Mouse (Mus musculus) limb, embryonic 15.5 days (tissue): ENCODE measurements around the gene Kiz. TPM values are rescaled to one million over a fixed set of nuclear protein-coding genes. Genes with fewer than 3 reads are reported as not detected.

Experiments
- ATAC-seq: fragments of 200-750 bp; cut with Nextera tagmentation; 2 replicates; pipeline ENCODE4 v1.8.0; 2017; ENCODE audit warnings: low read depth, moderate TSS enrichment; ENCODE audit not compliant: insufficient number of reproducible peaks, low FRiP score, low TSS enrichment
- H3K27ac ChIP-seq: fragments of 300-500 bp; sonication (generic); 2 replicates; pipeline ENCODE4 v1.5.1; 2015; ENCODE audit warnings: moderate library complexity, mild to moderate bottlenecking, inconsistent platforms
- H3K27me3 ChIP-seq: fragments of 300-500 bp; sonication (generic); 2 replicates; pipeline ENCODE4 v1.6.1; 2015; ENCODE audit warnings: inconsistent platforms
- H3K36me3 ChIP-seq: fragments of 300-500 bp; sonication (generic); 2 replicates; pipeline ENCODE4 v1.6.1; 2015; ENCODE audit warnings: inconsistent platforms
- H3K4me1 ChIP-seq: fragments of 300-500 bp; sonication (generic); 2 replicates; pipeline ENCODE4 v1.6.1; 2015; ENCODE audit warnings: inconsistent platforms
- H3K4me2 ChIP-seq: fragments of 300-500 bp; sonication (generic); 2 replicates; pipeline ENCODE4 v1.6.1; 2015; ENCODE audit warnings: mild to moderate bottlenecking, inconsistent platforms
- H3K4me3 ChIP-seq: fragments of 300-500 bp; sonication (generic); 2 replicates; pipeline ENCODE4 v1.5.1; 2015; ENCODE audit warnings: mild to moderate bottlenecking, inconsistent platforms
- H3K9ac ChIP-seq: fragments of 300-500 bp; sonication (generic); 2 replicates; pipeline ENCODE4 v1.6.1; 2015; ENCODE audit warnings: inconsistent platforms
- H3K9me3 ChIP-seq: fragments of 300-500 bp; sonication (generic); 2 replicates; pipeline ENCODE4 v1.6.1; 2016; ENCODE audit warnings: inconsistent platforms
- WGBS: fragments of 180-500 bp; shearing (Covaris S2); methylation state at CpG from one replicate; pipeline ENCODE4 v1.1.7; 2015; 5-methylcytosine and 5-hydroxymethylcytosine counted together
- polyA plus RNA-seq: library from polyadenylated mRNA; unstranded; fragments of >200 nt; fragmentation: Nextera tagmentation; extraction: Ambion mirVana; gene quantifications from 2 replicates; pipeline ENCODE4 v1.2.1, GENCODE M21; 2015

Gene Kiz
- polyA plus RNA-seq: 25.1 and 28.7 TPM in 2 replicates

DNA sequence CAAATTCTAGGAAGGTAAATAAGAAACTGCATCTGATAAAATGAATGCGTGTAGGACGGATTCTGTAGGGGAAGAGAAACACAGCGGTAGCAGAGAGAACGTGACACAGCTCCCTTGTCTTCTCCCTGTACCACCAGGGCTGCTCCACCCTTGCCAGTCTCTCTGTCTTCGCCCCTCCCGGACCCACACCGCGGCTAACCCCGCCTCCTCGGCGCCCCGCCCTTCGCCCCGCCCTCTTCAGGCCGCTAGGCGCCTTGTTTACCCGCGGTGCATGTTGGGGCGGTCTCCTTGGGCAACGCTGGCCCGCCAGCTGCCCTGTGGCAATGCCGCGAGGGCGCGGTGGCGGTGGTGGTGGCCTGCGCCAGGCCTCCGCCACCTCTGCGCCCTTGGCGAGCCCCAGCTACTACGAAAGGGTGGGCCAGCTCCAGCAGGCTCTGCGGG, at the start of gene Kiz:
Kiz (plus strand) TSS at position 266 of the 441 bp plus-strand sequence.
- peak; percentile 95 for ATAC-seq
- Histone ChIP-seq H3K4me2 (peak within 1 kb of the TSS; percentile 65), H3K27me3 (no peaks in the 10 kb centered on the region), H3K36me3 (no peaks in the 10 kb centered on the region), H3K27ac (peak within 1 kb of the TSS; percentile 71), H3K9me3 (no peaks in the 10 kb centered on the region), H3K4me1 (no peaks in the 10 kb centered on the region), H3K9ac (peak within 1 kb of the TSS; percentile 75), H3K4me3 (peak within 1 kb of the TSS; percentile 94)
- under 1% methylated on average over 32 of the region's 32 CpGs for WGBS

DNA sequence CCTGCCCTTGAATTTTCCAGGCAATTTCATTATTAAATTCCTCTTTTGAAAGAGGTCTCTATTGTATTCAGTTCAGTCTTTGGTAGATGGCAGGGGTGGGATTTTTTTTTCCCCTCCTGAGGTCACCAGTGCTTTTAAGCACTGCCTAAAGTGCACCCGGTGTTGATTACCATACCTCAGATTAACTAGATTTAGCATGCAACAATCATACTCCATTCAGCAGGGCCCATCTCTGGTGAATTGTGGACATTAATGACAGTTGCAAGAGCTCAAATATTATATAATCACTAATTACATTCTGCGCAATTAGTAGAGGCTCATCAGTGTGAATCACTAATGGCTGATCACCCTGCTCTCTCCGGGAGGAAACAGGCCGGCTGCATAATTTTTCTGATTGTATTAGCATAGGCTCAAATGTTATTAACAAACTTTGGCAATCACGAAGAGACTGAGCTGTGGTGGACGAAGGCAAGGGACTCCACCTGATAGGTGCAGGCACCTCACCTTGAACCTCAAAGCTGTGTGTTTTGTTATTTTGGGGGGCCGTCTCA, 45.9 kb upstream of the Kiz start:
- no peaks in the 10 kb centered on the region for H3K4me1 ChIP-seq
- H3K9ac ChIP-seq: no peak overlapping the region
- H3K36me3 ChIP-seq: no peaks in the 10 kb centered on the region
- no peak overlapping the region for H3K27ac ChIP-seq
- no peaks in the 10 kb centered on the region for H3K9me3 ChIP-seq
- no peak for ATAC-seq
- 89% methylated on average over 7 of the region's 7 CpGs for WGBS
- no peak overlapping the region for H3K4me3 ChIP-seq
- H3K27me3 ChIP-seq: no peaks in the 10 kb centered on the region
- no peak overlapping the region for H3K4me2 ChIP-seq

DNA sequence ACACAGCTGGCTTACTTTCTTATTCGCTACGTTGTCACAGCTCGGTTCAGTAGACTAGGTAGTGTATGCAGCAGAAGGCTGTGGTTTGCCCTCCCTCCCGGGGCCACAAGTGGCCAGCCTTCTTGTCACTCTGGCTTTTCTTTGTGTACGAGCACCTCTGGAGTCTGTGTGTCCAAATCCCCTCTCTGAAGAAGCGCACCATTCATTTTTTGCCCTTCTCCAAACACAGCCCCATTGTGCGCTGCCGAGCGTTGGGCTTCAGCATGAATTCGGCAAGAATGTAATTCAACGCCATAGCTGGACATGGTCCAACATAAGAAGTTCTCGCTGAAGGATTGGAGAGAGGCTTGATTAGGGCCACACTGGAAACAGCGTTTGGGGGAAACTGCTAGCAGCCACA, 45.0 kb upstream of the Kiz start:
- H3K9me3 ChIP-seq: no peaks in the 10 kb centered on the region
- peak overlapping the region; percentile 26 for H3K4me3 ChIP-seq
- H3K27ac ChIP-seq: peak overlapping the region; percentile 5; the same call in 1 of the 2 replicates
- peak; percentile 52; the same call in 1 of the 2 replicates for ATAC-seq
- peak overlapping the region; percentile 36 for H3K4me2 ChIP-seq
- H3K27me3 ChIP-seq: no peaks in the 10 kb centered on the region
- no peak overlapping the region for H3K9ac ChIP-seq
- WGBS: 42% methylated on average over 13 of the region's 13 CpGs
- no peaks in the 10 kb centered on the region for H3K4me1 ChIP-seq
- no peaks in the 10 kb centered on the region for H3K36me3 ChIP-seq

DNA sequence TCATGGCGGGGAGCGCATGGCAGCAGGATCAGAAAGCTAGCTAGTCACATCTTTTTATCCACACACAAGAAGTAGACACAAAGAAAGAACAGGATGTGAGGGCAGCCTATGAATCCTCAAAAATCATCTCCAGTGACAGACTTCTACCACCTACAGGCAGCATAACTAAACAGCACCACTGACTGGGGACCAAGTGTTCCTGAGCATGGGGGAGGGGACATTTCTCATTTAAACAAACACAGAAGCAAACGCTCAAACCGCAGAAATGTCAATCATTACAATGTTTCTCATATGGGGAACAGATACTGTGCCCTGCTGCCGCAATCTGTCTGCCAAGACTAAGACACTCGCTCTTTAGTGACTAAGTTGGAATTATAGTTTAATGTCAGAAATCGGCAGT, 40.7 kb upstream of the Kiz start:
- H3K9ac ChIP-seq: no peak overlapping the region
- 82% methylated on average over 7 of the region's 7 CpGs for WGBS
- no peak overlapping the region for H3K4me3 ChIP-seq
- no peaks in the 10 kb centered on the region for H3K27me3 ChIP-seq
- no peaks in the 10 kb centered on the region for H3K9me3 ChIP-seq
- no peak overlapping the region for H3K27ac ChIP-seq
- H3K4me2 ChIP-seq: no peak overlapping the region
- no peaks in the 10 kb centered on the region for H3K36me3 ChIP-seq
- no peak for ATAC-seq
- H3K4me1 ChIP-seq: no peaks in the 10 kb centered on the region

DNA sequence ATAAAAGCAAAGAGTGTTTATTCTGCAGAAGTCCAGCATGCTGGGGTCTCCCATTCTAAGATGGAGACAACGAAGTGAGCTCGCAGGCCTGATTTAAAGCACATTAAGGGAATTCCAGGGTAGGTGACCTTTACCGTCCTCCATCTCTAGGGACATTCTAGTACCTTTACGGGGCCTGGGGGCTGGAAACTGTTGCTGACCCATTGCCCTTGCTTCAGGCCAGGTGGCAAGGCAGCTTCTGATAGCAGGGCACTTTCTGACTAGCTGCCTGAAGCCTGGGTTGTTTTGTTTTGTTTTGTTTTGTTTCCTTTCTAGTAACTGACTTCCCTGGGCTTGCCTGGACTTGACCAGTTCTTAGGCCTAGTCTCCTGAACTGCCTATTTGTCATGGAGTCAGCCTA, 36.6 kb upstream of the Kiz start:
- H3K9ac ChIP-seq: no peak overlapping the region
- no peaks in the 10 kb centered on the region for H3K27me3 ChIP-seq
- H3K4me3 ChIP-seq: no peak overlapping the region
- WGBS: 75% methylated on average over 4 of the region's 4 CpGs
- no peaks in the 10 kb centered on the region for H3K9me3 ChIP-seq
- no peaks in the 10 kb centered on the region for H3K36me3 ChIP-seq
- no peak overlapping the region for H3K4me2 ChIP-seq
- no peak overlapping the region for H3K27ac ChIP-seq
- H3K4me1 ChIP-seq: no peaks in the 10 kb centered on the region
- ATAC-seq: no peak

DNA sequence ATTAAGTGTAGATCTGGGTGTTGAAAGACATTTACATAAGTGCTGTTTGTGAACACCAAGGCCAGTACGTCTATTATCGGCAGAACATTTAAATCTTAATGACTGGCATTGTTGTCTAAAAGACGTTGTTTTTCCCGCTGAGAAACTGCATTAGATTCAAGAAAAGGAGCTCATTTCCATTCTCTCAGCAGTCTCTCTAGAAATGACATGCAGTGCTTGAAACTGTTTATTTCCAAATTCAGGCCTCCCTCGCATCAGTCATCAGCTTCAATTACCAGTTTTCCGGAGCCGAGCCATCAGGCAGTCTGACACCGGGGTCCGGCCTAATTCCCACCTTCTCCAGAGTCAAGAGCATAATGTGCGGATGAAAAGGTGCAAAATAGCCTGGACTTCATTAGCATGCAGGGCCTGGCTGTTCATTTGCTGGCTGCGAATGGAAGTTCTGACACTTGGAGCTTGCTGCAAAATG, 32.1 kb upstream of the Kiz start:
- ATAC-seq: no peak
- H3K4me1 ChIP-seq: no peaks in the 10 kb centered on the region
- H3K27me3 ChIP-seq: peaks cover 6% of the 10 kb centered on the region; the same call in 1 of the 2 replicates
- H3K27ac ChIP-seq: no peak overlapping the region
- H3K4me3 ChIP-seq: no peak overlapping the region
- no peaks in the 10 kb centered on the region for H3K9me3 ChIP-seq
- 52% methylated on average over 11 of the region's 11 CpGs for WGBS
- H3K4me2 ChIP-seq: no peak overlapping the region
- H3K9ac ChIP-seq: no peak overlapping the region
- H3K36me3 ChIP-seq: no peaks in the 10 kb centered on the region

DNA sequence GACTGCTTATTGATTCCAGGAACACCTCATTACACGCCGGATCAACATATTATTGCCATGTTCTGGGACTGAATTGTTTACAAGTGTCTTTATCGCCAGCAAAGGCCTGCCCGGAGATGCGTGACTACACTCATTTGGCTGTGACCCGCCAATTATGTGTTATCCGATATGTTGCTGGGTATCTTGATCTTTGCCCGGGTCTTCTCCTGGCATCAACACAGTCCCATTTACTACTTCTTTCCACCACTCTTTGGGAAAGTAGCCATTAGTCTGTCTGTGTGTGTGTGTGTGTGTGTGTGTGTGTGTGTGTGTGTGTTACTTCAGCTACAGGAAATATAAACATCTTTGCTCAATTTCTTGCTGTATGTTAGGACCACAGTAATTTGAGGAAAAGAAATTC, 31.6 kb upstream of the Kiz start:
- no peak overlapping the region for H3K4me2 ChIP-seq
- H3K9ac ChIP-seq: no peak overlapping the region
- no peaks in the 10 kb centered on the region for H3K36me3 ChIP-seq
- WGBS: 54% methylated on average over 8 of the region's 8 CpGs
- no peak overlapping the region for H3K27ac ChIP-seq
- H3K27me3 ChIP-seq: peaks cover 8% of the 10 kb centered on the region; the same call in 1 of the 2 replicates
- no peak overlapping the region for H3K4me3 ChIP-seq
- no peaks in the 10 kb centered on the region for H3K9me3 ChIP-seq
- ATAC-seq: no peak
- no peaks in the 10 kb centered on the region for H3K4me1 ChIP-seq

DNA sequence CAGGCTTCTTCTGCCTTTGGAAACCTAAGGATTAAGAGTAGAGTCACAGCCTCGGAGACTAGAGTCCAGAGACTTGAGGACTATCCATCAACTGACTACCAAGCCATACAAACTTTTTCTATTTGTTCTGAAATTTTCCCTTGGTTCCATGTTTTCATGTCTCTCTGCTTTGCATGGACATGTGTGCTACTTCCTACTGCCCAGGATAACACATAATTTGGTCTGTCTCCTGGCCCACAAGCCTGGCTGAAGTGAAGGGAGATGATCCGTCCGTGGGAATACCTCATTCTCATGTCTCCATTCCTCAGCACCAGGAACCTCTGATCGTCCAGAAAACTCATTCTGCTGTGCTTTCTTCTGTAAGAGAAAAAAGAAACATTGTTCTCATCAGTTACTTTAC, 27.7 kb upstream of the Kiz start:
- ATAC-seq: no peak
- peaks cover 32% of the 10 kb centered on the region for H3K27me3 ChIP-seq

DNA sequence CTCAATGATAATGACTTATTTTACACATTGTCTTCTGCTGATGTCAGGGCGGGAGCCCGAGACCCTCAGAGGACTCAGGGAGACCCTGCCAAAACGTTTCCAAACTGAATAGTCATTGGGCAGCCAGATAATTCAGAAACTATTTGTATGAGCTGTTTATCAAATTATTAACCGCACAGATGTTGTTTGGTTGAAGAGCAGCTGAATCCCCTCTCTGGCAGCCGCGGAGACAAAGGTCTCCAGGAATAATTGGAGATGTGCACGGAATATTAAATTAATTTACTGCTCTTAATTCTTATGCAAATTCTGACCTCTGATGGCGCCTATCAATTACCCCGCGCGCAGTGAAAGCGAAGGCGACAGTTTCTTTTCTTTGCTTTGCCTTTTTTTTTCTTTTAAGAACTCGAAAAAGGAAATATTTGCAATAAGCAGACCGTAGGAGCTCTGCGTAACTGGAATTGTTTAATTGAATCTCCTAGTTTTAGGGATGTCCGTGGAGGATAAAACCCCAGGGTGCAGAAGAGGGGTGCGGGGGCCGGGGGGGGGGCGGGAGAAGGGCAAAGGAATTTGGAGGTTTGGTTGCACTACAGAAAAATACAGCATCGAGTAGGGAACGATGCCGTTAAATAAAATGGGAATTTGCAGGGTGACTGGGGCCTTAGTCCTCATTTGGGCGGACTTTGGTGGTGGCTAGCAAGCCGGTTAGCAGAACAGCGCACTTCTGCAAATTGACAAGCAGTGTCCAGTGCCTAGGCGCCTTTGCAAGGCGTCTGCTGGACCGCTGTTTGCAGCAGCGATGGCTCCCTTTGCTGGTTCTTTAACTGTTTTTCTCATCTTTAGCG, 22.2 kb upstream of the Kiz start:
- Histone ChIP-seq H3K27me3 (peaks cover 80% of the 10 kb centered on the region), H3K4me1 (peaks cover 20% of the 10 kb centered on the region), H3K36me3 (no peaks in the 10 kb centered on the region), H3K27ac (no peak overlapping the region), H3K4me3 (no peak overlapping the region), H3K4me2 (no peak overlapping the region), H3K9ac (no peak overlapping the region), H3K9me3 (no peaks in the 10 kb centered on the region)
- 6% methylated on average over 30 of the region's 31 CpGs for WGBS
- no peak for ATAC-seq

More for the DNA sequence above, 27.7 kb upstream of the Kiz start:
- Histone ChIP-seq H3K36me3 (no peaks in the 10 kb centered on the region), H3K9me3 (no peaks in the 10 kb centered on the region), H3K9ac (no peak overlapping the region), H3K4me2 (no peak overlapping the region), H3K4me3 (no peak overlapping the region), H3K27ac (no peak overlapping the region), H3K4me1 (no peaks in the 10 kb centered on the region)
- 82% methylated on average over 4 of the region's 4 CpGs for WGBS

DNA sequence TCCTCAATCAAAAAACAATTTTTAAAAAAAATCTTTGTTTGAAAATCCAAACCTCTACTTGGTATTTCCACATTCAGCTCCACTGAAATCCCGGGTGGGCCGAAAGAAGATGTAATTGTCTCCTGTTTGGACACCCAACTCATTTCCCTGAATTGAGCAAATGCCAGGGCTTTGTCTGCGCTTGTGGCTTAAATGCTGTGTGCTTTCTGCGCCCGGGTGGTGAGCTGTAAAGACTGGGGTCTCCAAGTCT, 21.7 kb upstream of the Kiz start:
- no peak overlapping the region for H3K27ac ChIP-seq
- no peaks in the 10 kb centered on the region for H3K36me3 ChIP-seq
- H3K4me1 ChIP-seq: peaks cover 26% of the 10 kb centered on the region
- H3K9me3 ChIP-seq: no peaks in the 10 kb centered on the region
- H3K9ac ChIP-seq: no peak overlapping the region
- no peak for ATAC-seq
- peak overlapping the region; percentile 21; the same call in 1 of the 2 replicates for H3K4me3 ChIP-seq
- peak overlapping the region; percentile 39 for H3K4me2 ChIP-seq
- under 1% methylated on average over 5 of the region's 5 CpGs for WGBS
- H3K27me3 ChIP-seq: peaks cover 83% of the 10 kb centered on the region

DNA sequence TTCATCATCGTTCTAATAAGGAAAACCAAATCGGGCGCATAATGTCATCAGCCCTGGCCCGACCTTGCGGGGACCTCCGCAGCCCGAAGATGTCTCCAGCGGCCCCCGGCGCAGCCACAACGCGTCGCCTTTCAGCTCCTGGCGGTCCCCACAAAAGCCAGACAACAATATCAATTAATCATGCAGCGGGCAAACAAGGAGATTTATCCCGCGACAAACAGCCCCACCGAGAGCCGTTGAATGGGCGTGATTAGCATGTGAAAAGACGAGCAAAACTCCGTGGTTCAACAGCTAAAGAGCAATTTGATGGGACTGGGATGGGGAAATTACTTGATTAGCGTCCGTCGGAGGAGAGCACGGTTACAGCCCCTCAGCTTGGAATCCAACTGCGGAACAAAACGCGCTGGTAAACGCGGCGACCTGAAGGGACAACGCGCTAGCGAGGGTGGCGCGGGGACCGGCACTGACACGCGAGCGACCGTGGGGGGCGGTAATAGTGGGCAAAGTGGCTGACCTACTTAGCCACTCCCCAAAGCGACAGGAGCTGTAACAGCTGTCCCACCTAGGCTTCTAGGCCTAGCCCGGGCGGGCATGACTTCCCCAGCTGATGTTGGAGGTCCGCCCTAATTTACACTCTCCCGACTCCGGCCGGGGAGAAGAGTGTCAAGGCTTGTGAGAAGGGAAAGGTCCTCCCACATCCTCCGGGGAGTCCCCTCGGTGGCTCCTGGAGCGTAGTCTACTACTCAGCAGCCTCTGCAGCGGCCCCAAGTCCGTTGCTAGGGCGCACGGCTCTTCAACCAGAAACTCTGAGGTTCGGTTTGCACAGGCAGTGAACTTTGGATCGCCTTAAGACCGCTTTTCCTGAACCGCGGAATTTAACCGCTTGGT, 21.1 kb upstream of the Kiz start:
- H3K4me2 ChIP-seq: peak overlapping the region; percentile 39
- H3K27ac ChIP-seq: no peak overlapping the region
- no peaks in the 10 kb centered on the region for H3K9me3 ChIP-seq
- peak overlapping the region; percentile 21 for H3K4me3 ChIP-seq
- H3K9ac ChIP-seq: no peak overlapping the region
- H3K36me3 ChIP-seq: no peaks in the 10 kb centered on the region
- WGBS: under 1% methylated on average over 63 of the region's 63 CpGs
- peaks cover 32% of the 10 kb centered on the region for H3K4me1 ChIP-seq
- peaks cover 89% of the 10 kb centered on the region for H3K27me3 ChIP-seq
- ATAC-seq: no peak
